Mouse (Mus musculus) forebrain, embryonic 12.5 days (tissue): ENCODE results near the gene Sf3b3. TPM values are rescaled to one million over a fixed set of nuclear protein-coding genes. Genes with fewer than 3 reads are reported as not detected.
"Not testable (repeated sequence)": the region's sequence is repeated elsewhere in the genome, so short reads cannot be mapped to it uniquely, and the experiment has no call there.

ENCODE experiments used
- ATAC-seq: fragments of 200-750 bp; cut with Nextera tagmentation; 2 replicates; pipeline ENCODE4 v1.8.0; 2017; ENCODE audit warnings: moderate TSS enrichment; ENCODE audit not compliant: low FRiP score
- H3K27ac ChIP-seq: fragments of 300-500 bp; sonication (generic); 2 replicates; pipeline ENCODE4 v1.5.1; 2016; ENCODE audit warnings: mild to moderate bottlenecking
- H3K27me3 ChIP-seq: fragments of 300-500 bp; sonication (generic); 2 replicates; pipeline ENCODE4 v1.6.1; 2016; ENCODE audit warnings: mild to moderate bottlenecking
- H3K36me3 ChIP-seq: fragments of 300-500 bp; sonication (generic); replicated peaks from 2 replicates; pipeline ENCODE4 v1.6.1; 2016; ENCODE audit warnings: mild to moderate bottlenecking
- H3K4me1 ChIP-seq: fragments of 300-500 bp; sonication (generic); 2 replicates; pipeline ENCODE4 v1.6.1; 2016
- H3K4me2 ChIP-seq: fragments of 300-500 bp; sonication (generic); 2 replicates; pipeline ENCODE4 v1.6.1; 2016; ENCODE audit warnings: mild to moderate bottlenecking, moderate library complexity
- H3K4me3 ChIP-seq: fragments of 300-500 bp; sonication (generic); replicated peaks from 2 replicates; pipeline ENCODE4 v1.5.1; 2016; ENCODE audit warnings: mild to moderate bottlenecking
- H3K9ac ChIP-seq: fragments of 300-500 bp; sonication (generic); 2 replicates; pipeline ENCODE4 v1.6.1; 2016; ENCODE audit warnings: mild to moderate bottlenecking
- H3K9me3 ChIP-seq: fragments of 300-500 bp; sonication (generic); 2 replicates; pipeline ENCODE4 v1.6.1; 2016
- WGBS: fragments of 180-500 bp; shearing (Covaris S2); methylation state at CpG from one replicate; pipeline ENCODE4 v1.1.7; 2016; 5-methylcytosine and 5-hydroxymethylcytosine counted together
- polyA plus RNA-seq: library from polyadenylated mRNA; unstranded; fragments of >200 nt; fragmentation: Nextera tagmentation; extraction: Ambion mirVana; gene quantifications from 2 replicates; pipeline ENCODE4 v1.2.1, GENCODE M21; 2016

The Sf3b3 gene
- polyA plus RNA-seq, 1 experiment from 2014 or later: 187 TPM

DNA sequence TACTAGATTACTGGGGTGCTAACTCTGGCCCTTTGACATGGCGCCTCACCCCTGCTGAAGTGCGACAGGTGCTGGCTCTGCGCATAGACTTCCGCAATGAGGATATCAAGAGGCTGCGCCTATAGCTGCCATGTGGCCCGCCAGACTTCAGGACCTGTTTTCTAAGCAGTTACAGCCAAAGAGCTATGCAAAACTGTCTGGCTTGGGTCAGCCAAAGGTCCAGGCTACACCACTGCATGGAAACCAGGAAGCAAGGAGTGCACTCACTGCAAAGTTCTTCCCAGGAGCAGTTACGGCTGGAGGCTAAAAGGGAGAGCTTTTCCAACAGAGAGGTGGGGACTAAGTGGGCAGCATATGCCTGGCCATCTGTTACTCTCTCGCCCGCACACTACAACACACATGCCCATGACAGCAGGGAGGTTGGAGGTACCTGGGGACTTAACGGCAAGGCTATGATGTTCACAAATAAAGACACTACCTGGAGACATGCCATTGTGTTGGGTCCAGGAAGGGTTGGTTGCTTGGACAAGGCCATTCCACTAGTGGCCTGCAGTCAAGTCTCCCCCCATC, 35.2 kb upstream of the Sf3b3 start:
- no peak overlapping the region for H3K4me2 ChIP-seq
- H3K27ac ChIP-seq: no peak overlapping the region
- no peak overlapping the region for H3K9ac ChIP-seq
- peaks cover 83% of the 10 kb centered on the region for H3K36me3 ChIP-seq
- no peaks in the 10 kb centered on the region for H3K4me1 ChIP-seq
- no peaks in the 10 kb centered on the region for H3K27me3 ChIP-seq
- no peak for ATAC-seq
- no peaks in the 10 kb centered on the region for H3K9me3 ChIP-seq
- no peak overlapping the region for H3K4me3 ChIP-seq
- WGBS: 95% methylated on average over 10 of the region's 10 CpGs

DNA sequence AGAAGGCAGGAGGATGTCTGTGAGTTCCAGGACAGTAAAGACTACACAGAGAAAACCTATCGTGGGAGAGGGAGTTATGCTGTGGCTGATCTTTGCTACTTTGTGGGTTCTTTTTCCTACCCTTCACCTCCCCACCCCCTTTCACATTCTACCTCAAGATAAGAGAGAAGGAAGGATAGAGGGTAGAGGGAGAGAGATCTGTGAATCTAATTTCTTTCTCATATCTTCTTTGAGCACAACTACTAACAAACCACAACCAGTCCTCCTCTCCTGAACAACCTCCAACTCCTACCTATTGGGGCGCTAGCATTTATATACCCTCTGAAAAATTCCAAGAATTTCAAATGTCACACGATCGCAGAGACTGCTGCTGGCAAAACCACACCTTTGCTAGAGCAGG, 31.3 kb upstream of the Sf3b3 start:
- Histone ChIP-seq H3K4me1 (no peaks in the 10 kb centered on the region), H3K27me3 (no peaks in the 10 kb centered on the region), H3K27ac (no peak overlapping the region), H3K9me3 (no peaks in the 10 kb centered on the region), H3K9ac (no peak overlapping the region), H3K36me3 (peaks cover 95% of the 10 kb centered on the region), H3K4me3 (no peak overlapping the region), H3K4me2 (no peak overlapping the region)
- 92% methylated on average over 4 of the region's 4 CpGs for WGBS
- no peak for ATAC-seq

DNA sequence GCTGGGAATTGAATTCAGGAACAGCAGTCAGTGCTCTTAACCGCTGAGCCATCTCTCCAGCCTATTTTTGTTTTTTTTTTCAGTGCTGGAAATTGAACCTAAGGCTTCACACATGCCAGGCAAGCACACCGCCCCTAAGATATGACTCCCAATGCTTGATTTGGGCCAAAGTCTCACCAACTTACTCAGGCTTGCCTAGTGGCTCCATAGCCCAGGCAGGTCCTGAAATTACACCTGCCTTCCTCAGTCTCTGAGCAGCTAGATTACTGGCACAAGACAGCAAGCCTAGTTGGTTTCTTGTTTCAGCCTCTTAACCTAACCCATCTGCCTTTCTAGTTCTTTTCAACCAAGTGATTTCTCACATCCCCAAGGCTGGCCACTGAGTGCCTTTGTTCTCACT, 23.9 kb upstream of the Sf3b3 start:
- H3K4me1 ChIP-seq: no peaks in the 10 kb centered on the region
- no peak overlapping the region for H3K27ac ChIP-seq
- WGBS: 98% methylated on average over 2 of the region's 2 CpGs
- H3K27me3 ChIP-seq: no peaks in the 10 kb centered on the region
- H3K4me2 ChIP-seq: no peak overlapping the region
- ATAC-seq: no peak
- peaks cover 94% of the 10 kb centered on the region for H3K36me3 ChIP-seq
- no peak overlapping the region for H3K9ac ChIP-seq
- no peaks in the 10 kb centered on the region for H3K9me3 ChIP-seq
- no peak overlapping the region for H3K4me3 ChIP-seq

DNA sequence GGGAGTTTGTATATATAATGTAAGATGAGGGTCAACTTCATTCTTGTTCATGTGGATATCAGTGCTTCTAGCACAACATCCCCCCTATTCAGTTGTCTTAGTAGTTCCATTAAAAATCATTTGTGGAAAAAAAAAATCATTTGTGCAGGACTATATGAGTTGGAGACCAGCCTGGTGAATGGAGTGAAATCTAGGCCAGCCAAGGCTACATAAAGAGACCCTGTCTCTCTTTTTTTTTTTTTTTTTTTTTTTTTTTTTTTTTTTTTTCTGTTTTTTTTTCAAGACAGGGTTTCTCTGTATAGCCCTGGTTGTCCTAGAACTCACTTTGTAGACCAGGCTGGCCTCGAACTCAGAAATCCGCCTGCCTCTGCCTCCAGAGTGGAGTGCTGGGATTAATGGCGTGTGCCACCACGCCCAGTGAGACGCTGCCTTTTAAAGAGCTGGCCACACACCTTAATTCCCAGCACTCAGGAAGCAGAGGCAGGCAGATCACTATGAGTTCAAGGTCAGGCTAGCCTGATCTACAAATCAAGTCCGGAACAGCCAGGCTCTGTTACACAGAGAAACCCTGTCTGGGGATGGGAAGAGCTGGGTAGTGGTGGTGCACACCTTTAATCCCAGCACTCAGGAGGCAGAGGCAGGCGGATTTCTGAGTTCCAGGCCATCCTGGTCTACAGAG, 14.9 kb upstream of the Sf3b3 start:
- 96% methylated on average over 7 of the region's 7 CpGs for WGBS
- peaks cover 92% of the 10 kb centered on the region for H3K36me3 ChIP-seq
- not testable (repeated sequence) for ATAC-seq, H3K27ac ChIP-seq, H3K4me2 ChIP-seq, H3K4me3 ChIP-seq, H3K9me3 ChIP-seq, H3K4me1 ChIP-seq, H3K9ac ChIP-seq, H3K27me3 ChIP-seq

DNA sequence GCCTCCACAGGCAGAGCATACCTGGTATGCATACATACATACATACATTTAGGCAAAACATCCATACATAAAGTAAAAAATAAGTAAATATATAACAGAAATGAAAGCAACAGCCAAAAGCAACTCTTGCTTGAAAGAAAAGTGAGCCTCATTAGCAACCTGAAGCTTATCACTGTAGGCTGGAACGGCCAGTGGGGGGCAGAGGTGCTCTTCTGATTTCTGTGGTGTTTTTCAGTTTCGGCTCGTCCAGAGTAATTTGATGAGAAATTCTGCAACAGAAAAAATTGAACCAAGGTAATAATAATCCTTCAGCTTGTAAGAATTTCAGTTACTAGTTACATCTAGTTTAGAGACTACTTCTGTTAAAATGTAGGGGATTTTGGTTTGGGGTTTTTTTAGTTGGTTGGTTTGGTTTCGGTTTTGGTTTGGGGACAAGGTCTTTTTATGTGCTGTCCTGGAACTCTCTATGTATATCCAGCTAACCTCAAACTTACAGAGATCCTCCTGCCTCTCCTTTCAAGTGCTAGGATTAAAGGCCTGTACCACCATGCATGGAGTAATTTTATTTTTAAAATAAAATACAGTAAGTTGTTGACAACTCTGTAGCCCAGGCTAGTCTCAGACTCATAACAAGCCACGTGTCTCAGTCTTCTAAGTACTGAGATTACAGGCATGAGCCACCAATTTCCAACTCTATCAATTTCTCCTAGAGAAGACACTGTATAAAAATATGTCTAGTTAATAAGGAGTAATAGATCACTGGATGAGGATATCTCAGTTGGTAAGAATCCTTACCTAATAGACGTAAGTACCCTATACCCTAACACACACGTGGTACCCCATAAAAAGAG, 13.3 kb upstream of the Sf3b3 start:
- Histone ChIP-seq H3K9ac (no peak overlapping the region), H3K27ac (no peak overlapping the region), H3K4me1 (no peaks in the 10 kb centered on the region), H3K4me2 (no peak overlapping the region), H3K4me3 (no peak overlapping the region), H3K9me3 (no peaks in the 10 kb centered on the region), H3K36me3 (peaks cover 90% of the 10 kb centered on the region), H3K27me3 (no peaks in the 10 kb centered on the region)
- WGBS: 87% methylated on average over 7 of the region's 7 CpGs
- no peak for ATAC-seq

DNA sequence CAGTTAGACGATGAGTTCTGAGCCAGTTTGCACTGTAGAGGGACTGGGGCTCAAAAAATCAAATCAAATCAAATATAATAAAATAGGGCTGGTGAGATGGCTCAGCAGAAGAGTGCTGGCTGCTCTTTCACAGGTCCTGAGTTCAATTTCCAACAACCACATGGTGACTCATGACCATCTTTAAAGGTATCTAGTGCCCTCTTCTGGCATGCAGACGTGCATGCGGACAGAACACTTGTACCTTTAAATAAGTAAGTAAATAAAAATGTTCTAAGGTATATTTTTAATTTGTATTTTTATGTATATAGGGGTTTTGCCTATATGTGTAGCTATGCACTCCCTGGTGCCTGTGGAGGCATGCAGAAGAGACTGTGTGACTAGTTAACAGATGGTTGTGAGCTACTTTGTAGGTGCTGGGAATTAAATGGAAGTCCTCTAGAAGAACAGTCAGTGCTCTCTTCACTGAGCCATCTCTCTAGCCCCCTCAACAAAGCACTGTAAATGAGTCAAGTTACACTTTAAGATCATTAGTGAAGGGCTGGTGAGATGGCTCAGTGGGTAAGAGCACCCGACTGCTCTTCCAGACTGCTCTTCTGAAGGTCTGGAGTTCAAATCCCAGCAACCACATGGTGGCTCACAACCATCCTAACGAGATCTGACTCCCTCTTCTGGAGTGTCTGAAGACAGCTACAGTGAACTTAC, 10.3 kb upstream of the Sf3b3 start:
- H3K4me2 ChIP-seq: no peak overlapping the region
- H3K36me3 ChIP-seq: peaks cover 89% of the 10 kb centered on the region

DNA sequence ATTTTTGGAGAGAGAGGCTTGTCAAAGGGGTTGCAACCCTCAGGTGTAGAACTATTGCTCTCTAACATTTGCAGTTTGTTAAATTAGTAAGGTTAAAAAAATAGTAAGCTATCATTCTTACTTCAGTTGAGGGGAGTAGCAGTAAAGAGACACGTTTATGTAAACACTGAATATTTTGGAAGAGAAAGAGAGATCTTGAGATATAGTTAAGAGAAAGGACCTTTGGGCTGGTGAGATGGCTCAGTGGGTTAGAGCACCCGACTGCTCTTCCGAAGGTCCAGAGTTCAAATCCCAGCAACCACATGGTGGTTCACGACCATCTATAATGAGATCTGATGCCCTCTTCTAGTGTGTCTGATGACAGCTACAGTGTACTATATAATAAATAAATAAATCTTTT, 9.5 kb upstream of the Sf3b3 start:
- not testable (repeated sequence) for H3K4me2 ChIP-seq, ATAC-seq, H3K4me3 ChIP-seq, H3K27me3 ChIP-seq, H3K4me1 ChIP-seq, H3K9ac ChIP-seq, H3K27ac ChIP-seq, H3K9me3 ChIP-seq
- H3K36me3 ChIP-seq: peaks cover 91% of the 10 kb centered on the region
- 88% methylated on average over 4 of the region's 4 CpGs for WGBS

More for the DNA sequence above, 10.3 kb upstream of the Sf3b3 start:
- Histone ChIP-seq H3K4me1 (no peaks in the 10 kb centered on the region), H3K9ac (no peak overlapping the region), H3K9me3 (no peaks in the 10 kb centered on the region), H3K27ac (no peak overlapping the region), H3K27me3 (no peaks in the 10 kb centered on the region), H3K4me3 (no peak overlapping the region)
- 90% methylated on average over 5 of the region's 5 CpGs for WGBS
- no peak for ATAC-seq

DNA sequence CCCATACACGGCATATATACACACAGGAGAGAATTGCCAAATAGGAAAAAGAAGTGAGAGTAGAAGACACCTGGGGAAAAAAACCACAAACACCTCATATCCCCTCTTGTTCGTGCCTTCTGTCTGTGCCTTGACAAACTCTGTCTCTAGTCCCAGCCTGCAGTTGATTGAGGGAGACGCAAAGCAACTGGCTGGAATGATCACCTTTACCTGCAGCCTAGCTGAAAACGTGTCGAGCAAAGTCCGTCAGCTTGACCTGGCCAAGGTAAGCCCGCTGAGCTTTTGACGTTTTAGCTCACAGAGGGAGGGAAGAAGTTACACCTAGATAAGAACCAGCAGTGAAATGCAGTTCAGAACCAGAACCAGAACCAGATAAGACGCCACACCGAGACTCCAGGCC, 4.6 kb upstream of the Sf3b3 start:
- no peak overlapping the region for H3K4me2 ChIP-seq
- H3K36me3 ChIP-seq: peaks cover 64% of the 10 kb centered on the region
- H3K4me1 ChIP-seq: peaks cover 9% of the 10 kb centered on the region
- H3K27me3 ChIP-seq: no peaks in the 10 kb centered on the region
- no peak for ATAC-seq
- no peak overlapping the region for H3K9ac ChIP-seq
- H3K9me3 ChIP-seq: no peaks in the 10 kb centered on the region
- no peak overlapping the region for H3K27ac ChIP-seq
- no peak overlapping the region for H3K4me3 ChIP-seq
- 97% methylated on average over 10 of the region's 10 CpGs for WGBS

DNA sequence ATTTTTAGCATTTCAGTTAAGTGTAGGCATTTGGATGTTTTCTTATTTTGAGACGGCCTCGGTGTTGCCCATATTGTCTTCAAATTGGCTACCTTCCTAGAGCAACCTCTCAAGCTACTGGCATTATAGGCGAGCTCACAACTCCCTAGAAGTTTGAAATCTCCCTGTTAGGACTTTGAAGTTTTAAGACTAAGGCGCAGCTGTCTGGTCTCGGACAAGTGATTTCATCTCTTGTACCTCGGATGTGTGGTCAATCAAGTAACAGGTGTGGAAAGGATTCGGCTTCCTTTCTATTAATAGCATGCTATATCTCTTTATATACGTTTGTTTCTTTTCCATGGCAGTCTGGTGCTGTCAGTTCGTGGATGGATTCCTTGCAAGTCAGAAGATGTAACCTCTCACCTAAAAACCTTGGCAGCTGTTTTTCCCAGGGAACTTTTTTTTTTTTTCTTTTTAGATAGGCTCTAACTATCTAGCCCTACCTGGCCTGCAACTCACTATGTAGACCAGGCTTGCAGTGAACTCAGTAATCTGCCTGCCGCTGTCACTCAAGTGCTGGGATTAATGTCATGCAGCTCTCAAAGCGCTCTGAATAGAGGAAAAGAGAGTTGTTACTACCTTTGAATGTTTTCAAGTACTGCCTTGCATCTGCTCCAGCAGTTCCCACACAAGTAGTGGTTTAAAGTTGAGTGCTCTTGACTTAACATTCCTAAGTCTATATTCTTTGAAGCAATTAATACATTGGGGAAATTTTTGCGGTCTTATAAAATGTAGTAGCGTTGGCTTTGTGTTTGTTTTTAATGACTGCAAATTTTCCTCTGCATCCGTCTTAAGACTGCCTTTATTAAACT, 1.3 kb upstream of the Sf3b3 start:
- Histone ChIP-seq H3K27ac (no peak overlapping the region), H3K4me1 (peaks cover 19% of the 10 kb centered on the region), H3K4me3 (peak overlapping the region; percentile 87), H3K9ac (peak overlapping the region; percentile 78), H3K36me3 (peaks cover 52% of the 10 kb centered on the region), H3K9me3 (no peaks in the 10 kb centered on the region), H3K4me2 (peak overlapping the region; percentile 73), H3K27me3 (no peaks in the 10 kb centered on the region)
- ATAC-seq: no peak
- WGBS: 62% methylated on average over 14 of the region's 14 CpGs

DNA sequence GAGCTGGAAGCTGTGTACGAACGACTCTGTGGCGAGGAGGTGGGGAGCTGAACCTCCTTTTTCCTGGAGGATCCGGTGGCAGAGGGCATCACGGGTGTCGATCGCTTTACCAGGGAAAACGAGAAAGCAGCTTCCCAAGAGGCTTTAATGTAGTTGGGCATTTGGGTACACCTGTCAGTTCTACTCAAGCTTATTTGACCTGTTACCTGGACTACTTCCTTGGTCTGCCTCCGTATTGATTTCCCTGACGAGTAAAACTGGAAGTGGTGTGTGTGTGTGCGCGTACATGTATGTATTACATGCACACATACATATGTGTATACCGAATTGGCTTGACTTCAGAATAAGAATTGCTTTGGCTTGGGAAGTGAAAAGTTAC, 573 bp upstream of the Sf3b3 start:
- Histone ChIP-seq H3K9me3 (no peaks in the 10 kb centered on the region), H3K4me3 (peak overlapping the region; percentile 87), H3K27ac (peak overlapping the region; percentile 66; the same call in 1 of the 2 replicates), H3K9ac (peak overlapping the region; percentile 78), H3K4me1 (peaks cover 19% of the 10 kb centered on the region), H3K4me2 (peak overlapping the region; percentile 73), H3K27me3 (no peaks in the 10 kb centered on the region), H3K36me3 (peaks cover 52% of the 10 kb centered on the region)
- no peak; the same call in 1 of the 2 replicates for ATAC-seq
- WGBS: 2% methylated on average over 13 of the region's 13 CpGs

DNA sequence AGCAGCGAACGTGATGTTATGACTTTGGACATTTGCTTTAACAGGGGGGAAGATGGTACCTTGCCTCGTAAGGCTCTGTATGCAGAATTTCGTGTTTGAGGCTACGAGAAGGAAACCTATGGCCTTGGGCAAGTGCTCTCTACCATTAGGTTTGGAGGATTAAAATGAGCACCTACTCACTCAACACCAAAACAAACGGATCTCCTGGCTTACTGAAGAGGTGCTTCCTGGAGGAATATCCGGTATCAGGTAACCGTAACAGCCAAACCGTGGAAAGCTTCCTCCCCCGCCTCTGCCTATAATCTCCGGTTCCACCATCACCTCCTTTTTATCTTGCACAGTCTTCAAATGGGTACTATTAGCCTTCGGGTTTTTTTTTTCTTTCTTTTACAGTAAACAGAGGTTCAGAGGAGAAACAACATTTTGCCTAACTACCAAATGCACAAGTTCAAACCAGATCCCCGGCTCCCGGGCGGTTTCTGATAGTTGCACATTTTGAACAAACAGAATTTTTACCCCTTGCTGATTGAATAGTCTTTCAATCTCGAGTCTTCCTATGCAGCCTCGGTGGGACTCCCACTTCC, 674 bp downstream of the Sf3b3 start:
- Histone ChIP-seq H3K27ac (peak overlapping the region; percentile 93), H3K36me3 (peaks cover 49% of the 10 kb centered on the region), H3K9ac (peak overlapping the region; percentile 83), H3K4me3 (peak overlapping the region; percentile 87), H3K27me3 (no peaks in the 10 kb centered on the region), H3K9me3 (no peaks in the 10 kb centered on the region), H3K4me1 (peaks cover 19% of the 10 kb centered on the region), H3K4me2 (peak overlapping the region; percentile 73)
- no peak for ATAC-seq
- WGBS: 15% methylated on average over 17 of the region's 17 CpGs
